Mouse (Mus musculus) stomach, embryonic 14.5 days (tissue): Measurements from ENCODE around the gene Smpd2. TPM values are rescaled to one million over a fixed set of nuclear protein-coding genes. Genes with fewer than 3 reads are reported as not detected.
"Not testable (repeated sequence)": the region's sequence is repeated elsewhere in the genome, so short reads cannot be mapped to it uniquely, and the experiment has no call there.

Experiments
- ATAC-seq: fragments of 200-750 bp; cut with Nextera tagmentation; 2 replicates; pipeline ENCODE4 v1.8.0; 2017; ENCODE audit warnings: low read depth, moderate TSS enrichment; ENCODE audit not compliant: insufficient number of reproducible peaks, insufficient read depth, low FRiP score
- H3K27ac ChIP-seq: fragments of 300-500 bp; sonication (generic); 2 replicates; pipeline ENCODE4 v1.5.1; 2014; ENCODE audit warnings: mild to moderate bottlenecking, low read length, moderate library complexity, mixed read lengths
- H3K27me3 ChIP-seq: fragments of 300-500 bp; sonication (generic); 2 replicates; pipeline ENCODE4 v1.6.1; 2014; ENCODE audit warnings: low read length, control low read depth, mixed read lengths; ENCODE audit not compliant: control insufficient read depth, insufficient read depth
- H3K36me3 ChIP-seq: fragments of 300-500 bp; sonication (generic); 2 replicates; pipeline ENCODE4 v1.6.1; 2014; ENCODE audit warnings: mild to moderate bottlenecking, control low read depth, low read length, moderate library complexity, mixed read lengths; ENCODE audit not compliant: control insufficient read depth, insufficient read depth
- H3K4me1 ChIP-seq: fragments of 300-500 bp; sonication (generic); 2 replicates; pipeline ENCODE4 v1.6.1; 2014; ENCODE audit warnings: low read length, control low read depth, mixed read lengths; ENCODE audit not compliant: control insufficient read depth, insufficient read depth
- H3K4me2 ChIP-seq: fragments of 300-500 bp; sonication (generic); replicated peaks from 2 replicates; pipeline ENCODE4 v1.6.1; 2014; ENCODE audit warnings: low read depth, low read length, control low read depth
- H3K4me3 ChIP-seq: fragments of 300-500 bp; sonication (generic); 2 replicates; pipeline ENCODE4 v1.5.1; 2014; ENCODE audit warnings: low read depth, low read length, control low read depth
- H3K9ac ChIP-seq: fragments of 300-500 bp; sonication (generic); replicated peaks from 2 replicates; pipeline ENCODE4 v1.6.1; 2014; ENCODE audit warnings: low read depth, mild to moderate bottlenecking, control low read depth, low read length, moderate library complexity, mixed read lengths
- H3K9me3 ChIP-seq: fragments of 300-500 bp; sonication (generic); 2 replicates; pipeline ENCODE4 v1.6.1; 2016; ENCODE audit warnings: low read depth, low read length, control low read depth; ENCODE audit not compliant: control insufficient read depth
- WGBS: fragments of 180-500 bp; shearing (Covaris S2); extraction: QIAGEN DNeasy Blood & Tissue Kit; methylation state at CpG from one replicate; pipeline ENCODE4 v1.1.7; 2014; 5-methylcytosine and 5-hydroxymethylcytosine counted together
- polyA plus RNA-seq: library from polyadenylated mRNA; unstranded; fragments of >200 nt; fragmentation: Nextera tagmentation; extraction: Ambion mirVana; gene quantifications from 2 replicates; pipeline ENCODE4 v1.2.1, GENCODE M21; 2014

Smpd2 gene
- polyA plus RNA-seq, 1 experiment from 2014 or later: 59.6 TPM

GRCm38 (mm10) chr10:41505446-41505845 is 15.3 kb upstream of the Smpd2 start:
- H3K9me3 ChIP-seq, H3K27me3 ChIP-seq, H3K36me3 ChIP-seq, H3K4me3 ChIP-seq, H3K9ac ChIP-seq, H3K4me1 ChIP-seq, H3K27ac ChIP-seq, H3K4me2 ChIP-seq: not testable (repeated sequence)
- peak; percentile 33; the same call in 1 of the 2 replicates for ATAC-seq
- WGBS: 4% methylated on average over 3 of the region's 3 CpGs

GRCm38 (mm10) chr10:41504996-41505395 is 14.8 kb upstream of the Smpd2 start:
- ATAC-seq: no peak
- no peaks in the 10 kb centered on the region for H3K27me3 ChIP-seq
- H3K4me2 ChIP-seq: no peak overlapping the region
- no peaks in the 10 kb centered on the region for H3K4me1 ChIP-seq
- H3K4me3 ChIP-seq: no peak overlapping the region
- 85% methylated on average over 1 of the region's 1 CpGs for WGBS
- no peaks in the 10 kb centered on the region for H3K9me3 ChIP-seq
- no peak overlapping the region for H3K27ac ChIP-seq
- H3K36me3 ChIP-seq: no peaks in the 10 kb centered on the region
- H3K9ac ChIP-seq: no peak overlapping the region

DNA sequence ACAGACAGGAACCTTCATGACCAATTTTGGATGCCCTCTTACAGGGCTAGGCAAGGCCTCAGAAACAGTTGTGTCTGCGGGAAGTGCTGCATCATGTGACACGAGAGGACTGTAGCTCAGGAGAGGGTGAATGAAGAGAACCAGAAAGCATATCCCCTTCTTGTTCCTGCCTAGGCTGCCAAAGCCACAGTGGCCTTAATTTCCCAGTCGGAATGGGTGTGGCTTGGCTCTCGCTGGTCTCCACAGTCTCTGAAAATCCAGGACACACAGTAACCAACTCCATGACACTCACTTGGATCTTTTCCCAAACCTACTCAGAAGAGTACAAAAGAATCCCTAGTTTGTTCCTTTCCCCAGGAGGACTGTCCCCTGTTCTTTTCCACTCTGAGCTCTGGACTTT is 10.8 kb upstream of the Smpd2 start:
- H3K4me3 ChIP-seq: no peak overlapping the region
- no peak for ATAC-seq
- no peaks in the 10 kb centered on the region for H3K36me3 ChIP-seq
- H3K9ac ChIP-seq: no peak overlapping the region
- H3K27ac ChIP-seq: no peak overlapping the region
- H3K27me3 ChIP-seq: no peaks in the 10 kb centered on the region
- H3K9me3 ChIP-seq: no peaks in the 10 kb centered on the region
- H3K4me2 ChIP-seq: no peak overlapping the region
- H3K4me1 ChIP-seq: no peaks in the 10 kb centered on the region
- 65% methylated on average over 4 of the region's 4 CpGs for WGBS

DNA sequence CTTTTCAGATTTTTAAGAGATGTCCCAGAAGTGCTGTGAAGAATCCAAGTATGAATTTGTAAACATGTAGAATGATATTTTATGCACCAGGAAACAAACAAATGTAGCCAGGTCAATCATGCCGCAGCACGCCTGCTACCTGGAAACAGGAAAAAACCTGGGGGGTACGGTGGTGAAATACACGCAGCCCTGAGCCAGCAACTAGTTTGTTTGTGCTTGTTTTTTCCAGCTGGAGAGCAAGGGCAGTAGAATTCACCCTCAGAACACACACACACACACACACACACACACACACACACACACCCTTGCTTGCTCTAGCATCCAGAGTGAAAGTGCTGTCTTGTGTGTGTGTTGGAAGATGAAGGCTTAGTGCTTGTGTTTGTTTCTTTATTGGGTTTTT is 942 bp upstream of the Smpd2 start:
- Histone ChIP-seq H3K4me2 (peak overlapping the region; percentile 99; the same call in 1 of the 2 replicates), H3K27ac (no peak overlapping the region), H3K4me1 (peaks cover 24% of the 10 kb centered on the region), H3K36me3 (peaks cover 6% of the 10 kb centered on the region; the same call in 1 of the 2 replicates), H3K9me3 (no peaks in the 10 kb centered on the region), H3K27me3 (no peaks in the 10 kb centered on the region), H3K9ac (no peak overlapping the region), H3K4me3 (no peak overlapping the region; the same call in 1 of the 2 replicates)
- WGBS: 37% methylated on average over 4 of the region's 4 CpGs
- ATAC-seq: no peak

- H3K9ac ChIP-seq: peak overlapping the region; percentile 58
- H3K27me3 ChIP-seq: no peaks in the 10 kb centered on the region
- peaks cover 8% of the 10 kb centered on the region; the same call in 1 of the 2 replicates for H3K36me3 ChIP-seq
- peaks cover 24% of the 10 kb centered on the region for H3K4me1 ChIP-seq
- H3K9me3 ChIP-seq: no peaks in the 10 kb centered on the region
- ATAC-seq: no peak
- H3K4me3 ChIP-seq: peak overlapping the region; percentile 74
- peak overlapping the region; percentile 99 for H3K4me2 ChIP-seq
- no peak overlapping the region for H3K27ac ChIP-seq
- under 1% methylated on average over 29 of the region's 29 CpGs for WGBS
Observed at GRCm38 (mm10) chr10:41490518-41490873, 327 bp upstream of the Smpd2 start.

- H3K27ac ChIP-seq: no peak overlapping the region
- 21% methylated on average over 8 of the region's 8 CpGs for WGBS
- peak overlapping the region; percentile 58; the same call in 1 of the 2 replicates for H3K9ac ChIP-seq
- H3K36me3 ChIP-seq: peaks cover 16% of the 10 kb centered on the region; the same call in 1 of the 2 replicates
- H3K4me3 ChIP-seq: peak overlapping the region; percentile 74
- no peaks in the 10 kb centered on the region for H3K9me3 ChIP-seq
- H3K4me2 ChIP-seq: peak overlapping the region; percentile 99
- no peaks in the 10 kb centered on the region for H3K27me3 ChIP-seq
- no peak for ATAC-seq
- peaks cover 24% of the 10 kb centered on the region for H3K4me1 ChIP-seq
Observed at GRCm38 (mm10) chr10:41489294-41489693, 875 bp downstream of the Smpd2 start.

DNA sequence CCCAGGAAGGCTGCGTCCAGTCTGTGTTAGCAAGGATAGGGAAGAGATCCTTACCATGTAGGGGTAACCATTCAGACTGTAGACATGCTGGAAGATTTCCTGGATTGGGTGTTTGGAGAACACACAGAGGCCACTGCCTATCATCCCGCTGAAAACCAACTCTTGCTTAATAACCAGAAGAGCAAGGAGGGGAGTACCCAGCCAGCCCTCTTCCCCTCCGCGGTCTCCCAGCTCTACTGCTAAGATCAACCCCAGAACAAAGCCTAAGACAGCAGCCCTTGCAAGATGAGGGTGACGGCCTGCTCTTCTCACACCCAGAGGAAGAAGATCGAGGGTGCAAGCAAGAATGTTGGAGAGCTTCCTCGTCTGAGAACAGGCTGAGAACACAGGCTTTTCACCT is 1.3 kb downstream of the Smpd2 start:
- H3K9me3 ChIP-seq: no peaks in the 10 kb centered on the region
- H3K4me3 ChIP-seq: peak overlapping the region; percentile 74
- H3K27me3 ChIP-seq: no peaks in the 10 kb centered on the region
- H3K4me1 ChIP-seq: peaks cover 24% of the 10 kb centered on the region
- no peak overlapping the region for H3K27ac ChIP-seq
- H3K9ac ChIP-seq: 0 out of 2 replicates have a peak overlapping the region, but pooled peaks have one; percentile 58
- WGBS: 33% methylated on average over 7 of the region's 7 CpGs
- peak overlapping the region; percentile 99 for H3K4me2 ChIP-seq
- peaks cover 20% of the 10 kb centered on the region; the same call in 1 of the 2 replicates for H3K36me3 ChIP-seq
- ATAC-seq: no peak

DNA sequence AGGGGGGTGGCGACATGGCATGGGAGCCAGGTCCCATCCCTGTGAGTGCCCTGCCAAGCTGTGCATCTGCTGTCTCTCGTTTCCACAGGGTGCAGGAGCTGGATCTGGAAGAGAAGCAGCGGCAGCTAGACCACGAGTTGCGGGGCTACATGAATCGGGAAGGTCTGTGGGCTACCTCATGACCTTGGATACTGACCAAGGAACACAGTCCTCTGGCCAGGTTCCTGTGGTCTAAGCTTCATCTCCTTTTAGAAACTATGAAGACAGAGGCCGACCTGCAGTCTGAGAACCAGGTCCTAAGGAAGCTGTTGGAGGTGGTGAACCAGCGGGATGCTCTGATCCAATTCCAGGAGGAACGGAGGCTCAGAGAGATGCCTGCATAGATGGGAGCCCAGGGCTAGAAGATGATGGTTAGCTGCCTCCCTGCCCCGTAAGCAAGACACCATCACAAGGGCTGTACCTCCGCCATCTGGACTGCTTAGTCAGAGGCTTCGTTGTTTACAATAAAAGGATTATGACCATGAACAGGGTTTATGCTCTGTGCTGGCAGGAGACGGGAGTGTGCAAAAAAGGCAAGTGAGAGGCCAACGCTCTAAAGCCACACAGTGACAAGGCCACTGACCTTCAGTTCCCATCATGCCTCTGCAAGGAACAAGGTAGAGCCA is 3.5 kb downstream of the Smpd2 start:
- Histone ChIP-seq H3K4me3 (no peak overlapping the region), H3K9me3 (no peaks in the 10 kb centered on the region), H3K36me3 (peaks cover 30% of the 10 kb centered on the region; the same call in 1 of the 2 replicates), H3K9ac (no peak overlapping the region), H3K4me2 (no peak overlapping the region), H3K27me3 (no peaks in the 10 kb centered on the region), H3K4me1 (peaks cover 24% of the 10 kb centered on the region), H3K27ac (no peak overlapping the region)
- ATAC-seq: no peak
- 76% methylated on average over 14 of the region's 14 CpGs for WGBS

DNA sequence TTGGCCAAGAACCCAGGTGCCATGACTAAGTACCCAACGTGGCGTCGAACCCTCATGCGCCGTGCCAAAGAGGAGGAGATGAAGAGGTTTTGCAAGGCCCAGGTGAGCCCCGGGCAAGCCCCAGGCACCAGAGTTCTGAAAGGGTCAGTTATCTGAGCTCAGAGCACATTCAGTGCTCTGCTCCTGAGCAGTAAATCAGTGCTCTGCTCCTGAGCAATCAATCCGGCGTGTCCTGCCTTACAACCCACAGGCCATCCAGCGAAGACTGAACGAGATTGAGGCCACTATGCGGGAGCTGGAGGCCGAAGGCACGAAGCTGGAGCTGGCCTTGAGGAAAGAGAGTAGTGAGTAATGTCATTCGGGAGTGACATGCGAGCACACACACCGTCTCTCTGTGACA is 4.4 kb downstream of the Smpd2 start:
- no peak overlapping the region for H3K4me2 ChIP-seq
- ATAC-seq: no peak
- no peak overlapping the region for H3K4me3 ChIP-seq
- 90% methylated on average over 16 of the region's 16 CpGs for WGBS
- no peaks in the 10 kb centered on the region for H3K27me3 ChIP-seq
- H3K4me1 ChIP-seq: peaks cover 24% of the 10 kb centered on the region
- H3K36me3 ChIP-seq: peaks cover 30% of the 10 kb centered on the region; the same call in 1 of the 2 replicates
- H3K27ac ChIP-seq: no peak overlapping the region
- no peak overlapping the region for H3K9ac ChIP-seq
- no peaks in the 10 kb centered on the region for H3K9me3 ChIP-seq
